Mouse (Mus musculus): ENCODE measurements around the gene Tor1aip1.

DNA sequence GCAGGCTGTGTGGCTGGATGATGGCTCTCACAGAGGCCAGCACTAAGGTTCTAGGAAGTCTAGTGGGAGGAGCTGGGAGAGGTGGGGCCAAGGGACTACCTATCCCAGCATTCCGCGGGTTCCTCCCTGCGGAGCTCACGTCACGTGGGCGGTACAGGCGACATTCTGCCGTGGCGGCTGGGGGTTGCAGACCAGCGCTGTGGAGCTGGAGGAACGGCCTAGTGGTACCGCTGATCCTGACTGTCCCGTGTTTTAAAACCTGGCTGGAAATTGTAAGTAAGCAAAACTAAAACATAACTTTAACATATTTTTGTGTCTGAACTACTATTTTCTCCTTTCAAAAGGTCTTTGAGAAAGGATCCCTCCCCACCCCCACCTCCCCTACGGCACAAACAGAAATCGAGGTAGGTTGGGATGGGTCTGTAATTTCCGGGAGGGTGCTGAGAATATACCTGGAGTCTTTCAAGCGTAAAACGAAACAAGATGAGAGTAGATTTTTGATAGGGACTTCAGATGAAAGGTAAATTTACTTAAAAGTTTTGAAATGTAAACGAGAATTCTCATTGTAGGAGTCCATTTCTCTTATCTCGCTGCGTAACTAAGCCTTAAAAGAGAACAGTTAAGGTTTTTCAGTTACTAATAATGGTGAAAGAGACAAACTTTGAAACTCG is 4.6 kb upstream of the Tor1aip1 start:
- TF ChIP-seq GATA1 (IDR thresholded peaks at IDR 0.05; ENCODE audit: borderline replicate concordance, low read length) (no peak), FLI1 (IDR thresholded peaks at IDR 0.05; ENCODE audit: low read length) (no peak)

All from megakaryocyte, embryonic 14.5 days (primary cell).